Mouse (Mus musculus) gastrocnemius, postnatal 14 days (tissue): ENCODE results near the gene Fmnl1. TPM values are rescaled to one million over a fixed set of nuclear protein-coding genes. Genes with fewer than 3 reads are reported as not detected.

Experiments used
- DNase-seq: peaks from one replicate; pipeline ENCODE4 v3.0.0; 2021; ENCODE audit warnings: mixed read lengths
- intact Hi-C: fragments of 180-260 bp; cut with DNase I; formaldehyde crosslinking; loops from one replicate; pipeline ENCODE4 v1.15.1; 2025; ENCODE audit warnings: low total_unique reads
- total RNA-seq, 2 experiments: library from RNA; stranded (reverse); gene quantifications; 2 replicates each; pipeline ENCODE4 v1.2.3; 2021

Gene Fmnl1
- total RNA-seq, 2 experiments from 2014 or later = 6.7 to 7.3 TPM

DNA sequence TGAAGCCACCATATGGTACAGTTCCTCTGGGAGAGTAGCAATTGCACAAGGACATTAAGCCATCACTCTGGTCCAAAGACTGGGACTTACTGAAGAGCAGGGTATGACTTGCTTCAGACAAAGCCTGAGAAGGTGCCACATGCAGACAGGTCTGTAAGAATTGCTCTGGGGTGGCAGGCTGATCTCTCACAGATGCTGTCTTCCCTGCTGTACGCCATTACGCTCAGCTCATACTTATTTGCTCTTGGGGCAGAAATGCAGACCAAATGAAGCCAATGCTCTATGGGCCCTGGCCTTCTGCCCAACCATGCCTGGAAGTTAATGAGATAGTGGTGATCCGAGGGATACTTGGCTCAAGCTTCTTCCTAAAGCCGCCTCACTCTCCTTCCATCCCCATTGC, 73.9 kb downstream of the Fmnl1 start:
- DNase-seq = no peak
- intact Hi-C loops = no loop called here

DNA sequence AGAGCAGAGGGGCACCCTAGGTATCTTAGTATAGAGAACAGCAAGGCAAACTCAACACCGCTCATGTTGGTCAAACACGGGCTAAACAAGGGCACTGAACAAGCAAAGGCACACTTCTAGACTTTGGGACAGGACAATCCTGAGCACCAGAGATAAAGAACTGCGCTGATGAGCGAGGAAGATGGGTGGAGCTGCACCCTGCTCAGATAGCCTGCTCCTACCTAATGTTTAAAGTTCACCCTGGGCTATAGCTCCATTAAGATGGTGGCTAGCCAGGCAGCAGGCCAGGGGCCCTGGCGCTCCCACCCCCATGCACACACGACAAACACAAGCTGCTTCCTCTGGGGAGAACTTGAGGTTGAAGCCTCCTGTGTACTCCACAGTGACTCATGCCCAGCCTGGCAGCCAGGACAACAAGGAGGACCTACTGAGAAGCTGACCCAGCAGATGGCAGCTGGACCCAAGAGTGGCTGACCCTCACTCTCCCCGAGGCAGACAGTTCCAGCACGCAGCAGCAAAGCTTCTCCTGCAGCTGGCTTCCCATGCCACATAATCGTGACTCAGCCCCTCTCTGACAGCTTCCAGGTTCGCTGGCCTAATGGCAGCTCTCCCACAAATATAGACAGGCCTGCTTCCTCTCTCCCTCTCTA, 75.3 kb downstream of the Fmnl1 start:
- intact Hi-C loops = no loop called here
- DNase-seq = peak; percentile 77

DNA sequence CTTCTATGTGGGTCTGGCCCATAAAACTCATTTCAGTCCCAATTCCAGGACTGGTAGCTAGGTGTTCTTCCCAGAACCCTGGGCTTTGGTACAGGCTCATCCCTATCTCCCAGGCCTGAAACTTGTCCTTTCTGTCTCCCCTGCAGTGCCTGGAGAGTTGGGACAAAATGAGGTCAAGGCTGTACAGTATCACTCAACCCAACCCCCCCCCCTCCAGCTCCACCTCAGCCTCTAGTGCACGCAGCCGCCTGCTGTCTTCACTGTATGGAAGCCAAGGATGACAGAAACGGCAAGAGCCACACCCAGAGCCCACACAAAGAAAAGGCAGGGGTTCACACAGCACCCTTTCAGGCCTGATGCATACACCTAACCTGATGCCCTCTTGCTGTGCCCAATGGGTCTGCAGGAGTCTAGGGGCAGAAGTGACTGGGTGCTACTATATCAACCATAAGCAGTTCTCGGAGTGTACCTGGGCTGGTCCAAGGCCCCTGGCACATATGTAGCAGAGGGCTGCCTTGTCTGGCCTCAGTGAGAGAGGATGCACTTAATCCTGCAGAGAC, 75.9 kb downstream of the Fmnl1 start:
- no peak for DNase-seq
- intact Hi-C loops = no loop called here

DNA sequence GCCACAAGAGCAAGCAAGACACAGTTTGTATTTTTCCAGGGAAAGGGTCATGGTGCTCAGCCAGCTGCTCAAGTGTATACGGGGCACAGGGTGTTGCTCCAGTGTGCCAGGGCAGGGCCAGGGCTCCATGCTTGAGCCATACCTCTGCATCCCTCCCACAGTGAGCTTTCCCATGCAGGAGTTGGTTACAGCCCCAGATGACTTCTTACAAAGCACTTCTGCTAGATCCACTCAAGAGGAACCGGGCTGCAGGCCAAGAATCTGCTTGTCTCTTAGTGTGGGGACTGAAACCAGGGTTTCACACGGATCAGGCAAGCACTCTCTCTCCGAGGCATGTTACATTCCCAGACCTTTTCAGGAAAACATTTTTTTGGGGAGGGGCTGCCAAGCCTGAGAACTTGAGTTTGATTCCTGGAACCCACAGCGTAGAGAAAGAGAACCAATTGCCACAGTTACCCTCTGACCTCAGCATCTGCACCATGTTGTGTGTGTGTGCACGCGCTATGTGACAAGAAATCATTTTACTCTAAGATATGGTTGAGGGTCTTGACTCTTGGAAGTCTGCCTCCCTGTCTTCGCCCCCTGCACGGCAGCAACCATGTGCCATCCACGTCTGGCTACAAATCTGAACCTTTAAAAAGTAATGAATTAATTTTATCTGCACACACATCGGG, 76.7 kb downstream of the Fmnl1 start:
- peak; percentile 88 for DNase-seq
- intact Hi-C loops = no loop called here

Other genes with a start within 250 kb of the Fmnl1 start
- 1 to 10 TPM; 1.8 to 2.0 TPM for gene Kif18b, start 246.0 kb upstream of the Fmnl1 start, total RNA-seq
- under 1 TPM; 0.20 to 0.41 TPM for gene C1ql1, start 224.4 kb upstream of the Fmnl1 start, total RNA-seq
- gene Nmt1, start 142.9 kb upstream of the Fmnl1 start, total RNA-seq = 10 to 100 TPM; 42.8 to 44.0 TPM
- 10 to 100 TPM; 22.8 to 30.0 TPM for gene Dcakd, start 142.8 kb upstream of the Fmnl1 start, total RNA-seq
- gene Plcd3, start 69.4 kb upstream of the Fmnl1 start, total RNA-seq = 1 to 10 TPM; 4.5 TPM
- 10 to 100 TPM; 30.0 to 35.7 TPM for gene Acbd4, start 69.4 kb upstream of the Fmnl1 start, total RNA-seq
- gene Hexim1, start 54.9 kb upstream of the Fmnl1 start, total RNA-seq = 10 to 100 TPM; 20.7 to 21.5 TPM
- gene Hexim2, start 38.7 kb upstream of the Fmnl1 start, total RNA-seq = 1 to 10 TPM; 2.7 to 3.8 TPM
- gene 1700023F06Rik, start 37.5 kb downstream of the Fmnl1 start, total RNA-seq = not detected
- gene Spata32, start 47.3 kb downstream of the Fmnl1 start, total RNA-seq = not detected
- gene Map3k14, start 96.4 kb downstream of the Fmnl1 start, total RNA-seq = 1 to 10 TPM; 2.2 to 2.3 TPM
- 10 to 100 TPM in 1 of 2 experiments, 1 to 10 TPM in 1; 7.5 to 13.5 TPM for gene Arhgap27, start 192.6 kb downstream of the Fmnl1 start, total RNA-seq
- gene Plekhm1, start 241.6 kb downstream of the Fmnl1 start, total RNA-seq = 1 to 10 TPM; 7.9 to 9.3 TPM